Mouse (Mus musculus): Measurements from ENCODE around the gene Lrrn4cl. TPM values are rescaled to one million over a fixed set of nuclear protein-coding genes. Genes with fewer than 3 reads are reported as not detected.
A peak's percentile ranks its signal among the peaks of the same experiment; 100 is the strongest.
"Not testable (repeated sequence)": the region's sequence is repeated elsewhere in the genome, so short reads cannot be mapped to it uniquely, and the experiment has no call there.

The Lrrn4cl gene
- total RNA-seq (2015; ENCODE audit: low replicate concordance), result not detected in 2 replicates
- not detected in 2 replicates for total RNA-seq (2017; ENCODE audit: low replicate concordance)

- ATAC-seq (replicated peaks; ENCODE audit: low FRiP score, poor library complexity, severe bottlenecking), result no peak
These were observed at the start of gene Lrrn4cl for GRCm38 (mm10) chr19:8850402-8850901. TSS of gene Lrrn4cl (plus strand) at chr19:8850768.

GRCm38 (mm10) chr19:8802130-8802821, 48.3 kb upstream of the Lrrn4cl start, which contains the start of gene Zbtb3:
TSS of gene Zbtb3 (plus strand) at chr19:8802555.
- peak; percentile 91 for ATAC-seq (replicated peaks; ENCODE audit: low FRiP score, poor library complexity, severe bottlenecking)

- no peak for ATAC-seq (replicated peaks; ENCODE audit: low FRiP score, poor library complexity, severe bottlenecking)
These were observed 47.3 kb upstream of the Lrrn4cl start for GRCm38 (mm10) chr19:8803204-8803780.

- no peak for ATAC-seq (replicated peaks; ENCODE audit: low FRiP score, poor library complexity, severe bottlenecking)
These were observed 46.5 kb upstream of the Lrrn4cl start for GRCm38 (mm10) chr19:8803879-8804660.

- no peak for ATAC-seq (replicated peaks; ENCODE audit: low FRiP score, poor library complexity, severe bottlenecking)
These were observed 43.8 kb upstream of the Lrrn4cl start for GRCm38 (mm10) chr19:8806810-8807209.

- no peak for ATAC-seq (replicated peaks; ENCODE audit: low FRiP score, poor library complexity, severe bottlenecking)
These were observed 34.8 kb upstream of the Lrrn4cl start for GRCm38 (mm10) chr19:8815812-8816211.

- no peak for ATAC-seq (replicated peaks; ENCODE audit: low FRiP score, poor library complexity, severe bottlenecking)
These were observed 33.6 kb upstream of the Lrrn4cl start for GRCm38 (mm10) chr19:8817001-8817400.

GRCm38 (mm10) chr19:8818301-8818798, 32.2 kb upstream of the Lrrn4cl start:
- no peak for ATAC-seq (replicated peaks; ENCODE audit: low FRiP score, poor library complexity, severe bottlenecking)

GRCm38 (mm10) chr19:8818801-8819595, 31.6 kb upstream of the Lrrn4cl start, which contains the start of gene Ttc9c:
TSS of gene Ttc9c (minus strand) at chr19:8819333.
- peak; percentile 77 for ATAC-seq (replicated peaks; ENCODE audit: low FRiP score, poor library complexity, severe bottlenecking)

- ATAC-seq (replicated peaks; ENCODE audit: low FRiP score, poor library complexity, severe bottlenecking), result peak; percentile 83
These were observed 30.8 kb upstream of the Lrrn4cl start, which contains the start of gene Hnrnpul2 for GRCm38 (mm10) chr19:8819596-8820423. TSS of gene Hnrnpul2 (plus strand) at chr19:8820010.

- ATAC-seq (replicated peaks; ENCODE audit: low FRiP score, poor library complexity, severe bottlenecking), result peak; percentile 49
These were observed 30.1 kb upstream of the Lrrn4cl start for GRCm38 (mm10) chr19:8820424-8820956.

GRCm38 (mm10) chr19:8821146-8821545, 29.4 kb upstream of the Lrrn4cl start:
- ATAC-seq (replicated peaks; ENCODE audit: low FRiP score, poor library complexity, severe bottlenecking), result no peak

- no peak for ATAC-seq (replicated peaks; ENCODE audit: low FRiP score, poor library complexity, severe bottlenecking)
These were observed 27.9 kb upstream of the Lrrn4cl start for GRCm38 (mm10) chr19:8822696-8823095.

- ATAC-seq (replicated peaks; ENCODE audit: low FRiP score, poor library complexity, severe bottlenecking), result no peak
These were observed 20.9 kb upstream of the Lrrn4cl start, which contains the start of gene AC129217.1 for GRCm38 (mm10) chr19:8829660-8830059. TSS of gene AC129217.1 (plus strand) at chr19:8829773.

GRCm38 (mm10) chr19:8830664-8831063, 19.9 kb upstream of the Lrrn4cl start:
- no peak for ATAC-seq (replicated peaks; ENCODE audit: low FRiP score, poor library complexity, severe bottlenecking)

GRCm38 (mm10) chr19:8831262-8831661, 19.3 kb upstream of the Lrrn4cl start:
- ATAC-seq (replicated peaks; ENCODE audit: low FRiP score, poor library complexity, severe bottlenecking), result no peak

GRCm38 (mm10) chr19:8832971-8833370, 17.6 kb upstream of the Lrrn4cl start:
- no peak for ATAC-seq (replicated peaks; ENCODE audit: low FRiP score, poor library complexity, severe bottlenecking)

GRCm38 (mm10) chr19:8836327-8836726, 14.2 kb upstream of the Lrrn4cl start:
- ATAC-seq (replicated peaks; ENCODE audit: low FRiP score, poor library complexity, severe bottlenecking), result not testable (repeated sequence)

Measured in erythroblast, adult 5-6 weeks (primary cell).